Mouse (Mus musculus) heart, embryonic 16.5 days (tissue): ENCODE measurements around the gene Gm9821. TPM values are rescaled to one million over a fixed set of nuclear protein-coding genes. Genes with fewer than 3 reads are reported as not detected.

Experiments used
- ATAC-seq: fragments of 200-750 bp; cut with Nextera tagmentation; replicated peaks from 2 replicates; pipeline ENCODE4 v1.8.0; 2017; ENCODE audit warnings: moderate number of reproducible peaks; ENCODE audit not compliant: insufficient read depth, low FRiP score; ENCODE audit errors: extremely low read depth
- H3K27ac ChIP-seq: fragments of 300-500 bp; sonication (generic); 2 replicates; pipeline ENCODE4 v1.5.1; 2014; ENCODE audit warnings: mild to moderate bottlenecking, low read length, control low read depth, moderate library complexity
- H3K27me3 ChIP-seq: fragments of 300-500 bp; sonication (generic); 2 replicates; pipeline ENCODE4 v1.6.1; 2014; ENCODE audit warnings: low read length, mixed read lengths; ENCODE audit not compliant: control insufficient read depth, insufficient read depth
- H3K36me3 ChIP-seq: fragments of 300-500 bp; sonication (generic); 2 replicates; pipeline ENCODE4 v1.6.1; 2014; ENCODE audit not compliant: control insufficient read depth, insufficient read depth
- H3K4me1 ChIP-seq: fragments of 300-500 bp; sonication (generic); 2 replicates; pipeline ENCODE4 v1.6.1; 2014; ENCODE audit warnings: low read length, mixed read lengths; ENCODE audit not compliant: control insufficient read depth, insufficient read depth
- H3K4me2 ChIP-seq: fragments of 300-500 bp; sonication (generic); 2 replicates; pipeline ENCODE4 v1.6.1; 2014; ENCODE audit warnings: low read depth, mild to moderate bottlenecking, control low read depth, low read length
- H3K4me3 ChIP-seq: fragments of 300-500 bp; sonication (generic); 2 replicates; pipeline ENCODE4 v1.5.1; 2014; ENCODE audit warnings: mild to moderate bottlenecking, control low read depth, low read length
- H3K9ac ChIP-seq: fragments of 300-500 bp; sonication (generic); 2 replicates; pipeline ENCODE4 v1.6.1; 2014; ENCODE audit warnings: low read length, control low read depth
- H3K9me3 ChIP-seq: fragments of 300-500 bp; sonication (generic); replicated peaks from 2 replicates; pipeline ENCODE4 v1.6.1; 2016; ENCODE audit warnings: low read length; ENCODE audit not compliant: control insufficient read depth
- WGBS: fragments of 180-500 bp; shearing (Covaris S2); extraction: QIAGEN DNeasy Blood & Tissue Kit; methylation state at CpG from one replicate; pipeline ENCODE4 v1.1.7; 2014; 5-methylcytosine and 5-hydroxymethylcytosine counted together
- polyA plus RNA-seq: library from polyadenylated mRNA; unstranded; fragments of >200 nt; fragmentation: Nextera tagmentation; extraction: Ambion mirVana; gene quantifications from 2 replicates; pipeline ENCODE4 v1.2.1, GENCODE M21; 2015

Gm9821 gene
- polyA plus RNA-seq, 1 experiment from 2014 or later = 2.1 TPM

- Histone ChIP-seq H3K9me3 (no peaks in the 10 kb centered on the region), H3K27ac (no peak overlapping the region), H3K9ac (no peak overlapping the region), H3K4me3 (peak overlapping the region; percentile 67), H3K27me3 (peaks cover 43% of the 10 kb centered on the region), H3K4me1 (peaks cover 18% of the 10 kb centered on the region), H3K4me2 (peak overlapping the region; percentile 57), H3K36me3 (peaks cover 5% of the 10 kb centered on the region)
- 0 out of 2 replicates have a peak, but pooled peaks have one; percentile 25 for ATAC-seq
- 5% methylated on average over 54 of the region's 54 CpGs for WGBS
These were observed 21.8 kb upstream of the Gm9821 start for GRCm38 (mm10) chr2:91923415-91924337.

DNA sequence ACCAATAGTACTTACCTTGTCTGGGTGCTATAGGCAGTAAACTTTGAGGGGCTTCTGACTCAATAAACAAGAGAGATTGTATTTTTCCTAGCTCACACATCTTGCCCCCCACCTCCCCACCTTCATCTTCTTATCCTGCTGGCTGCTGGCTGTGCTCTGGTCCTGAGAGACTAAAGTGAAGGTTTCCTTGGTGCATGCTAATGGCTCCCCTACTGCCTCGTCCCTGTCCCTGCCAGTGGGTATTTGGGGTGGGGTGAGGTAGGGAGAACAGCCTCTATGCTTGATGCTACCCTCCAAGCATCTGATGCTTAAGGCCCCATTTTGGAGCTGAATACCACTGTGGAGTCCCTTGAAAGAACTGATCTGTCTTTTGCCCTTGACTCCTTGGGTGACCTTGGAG, 20.8 kb upstream of the Gm9821 start:
- Histone ChIP-seq H3K27ac (no peak overlapping the region), H3K9me3 (no peaks in the 10 kb centered on the region), H3K27me3 (peaks cover 43% of the 10 kb centered on the region), H3K4me1 (peaks cover 19% of the 10 kb centered on the region), H3K36me3 (peaks cover 1% of the 10 kb centered on the region), H3K4me3 (no peak overlapping the region), H3K9ac (no peak overlapping the region), H3K4me2 (no peak overlapping the region)
- no peak for ATAC-seq
- 84% methylated on average over 1 of the region's 1 CpGs for WGBS

GRCm38 (mm10) chr2:91925442-91925841, 20.1 kb upstream of the Gm9821 start:
- Histone ChIP-seq H3K4me2 (no peak overlapping the region), H3K9me3 (no peaks in the 10 kb centered on the region), H3K27ac (no peak overlapping the region), H3K9ac (no peak overlapping the region), H3K36me3 (no peaks in the 10 kb centered on the region), H3K4me3 (no peak overlapping the region), H3K4me1 (peaks cover 24% of the 10 kb centered on the region), H3K27me3 (peaks cover 41% of the 10 kb centered on the region)
- WGBS = 72% methylated on average over 15 of the region's 15 CpGs
- no peak for ATAC-seq

GRCm38 (mm10) chr2:91926949-91927348, 18.6 kb upstream of the Gm9821 start, which contains the start of gene Chrm4:
Gene Chrm4 (plus strand): TSS chr2:91927249.
- Histone ChIP-seq H3K4me2 (peak within 1 kb of the TSS; percentile 51), H3K4me3 (peak within 1 kb of the TSS; percentile 7; the same call in 1 of the 2 replicates), H3K36me3 (no peaks in the 10 kb centered on the region), H3K9ac (no peak within 1 kb of the TSS), H3K27me3 (peaks cover 28% of the 10 kb centered on the region), H3K4me1 (peaks cover 25% of the 10 kb centered on the region), H3K27ac (no peak within 1 kb of the TSS), H3K9me3 (no peaks in the 10 kb centered on the region)
- no peak for ATAC-seq
- 74% methylated on average over 3 of the region's 3 CpGs for WGBS

- Histone ChIP-seq H3K4me3 (peak overlapping the region; percentile 7; the same call in 1 of the 2 replicates), H3K4me2 (peak overlapping the region; percentile 51)
These were observed 17.5 kb upstream of the Gm9821 start for GRCm38 (mm10) chr2:91927826-91928533.

DNA sequence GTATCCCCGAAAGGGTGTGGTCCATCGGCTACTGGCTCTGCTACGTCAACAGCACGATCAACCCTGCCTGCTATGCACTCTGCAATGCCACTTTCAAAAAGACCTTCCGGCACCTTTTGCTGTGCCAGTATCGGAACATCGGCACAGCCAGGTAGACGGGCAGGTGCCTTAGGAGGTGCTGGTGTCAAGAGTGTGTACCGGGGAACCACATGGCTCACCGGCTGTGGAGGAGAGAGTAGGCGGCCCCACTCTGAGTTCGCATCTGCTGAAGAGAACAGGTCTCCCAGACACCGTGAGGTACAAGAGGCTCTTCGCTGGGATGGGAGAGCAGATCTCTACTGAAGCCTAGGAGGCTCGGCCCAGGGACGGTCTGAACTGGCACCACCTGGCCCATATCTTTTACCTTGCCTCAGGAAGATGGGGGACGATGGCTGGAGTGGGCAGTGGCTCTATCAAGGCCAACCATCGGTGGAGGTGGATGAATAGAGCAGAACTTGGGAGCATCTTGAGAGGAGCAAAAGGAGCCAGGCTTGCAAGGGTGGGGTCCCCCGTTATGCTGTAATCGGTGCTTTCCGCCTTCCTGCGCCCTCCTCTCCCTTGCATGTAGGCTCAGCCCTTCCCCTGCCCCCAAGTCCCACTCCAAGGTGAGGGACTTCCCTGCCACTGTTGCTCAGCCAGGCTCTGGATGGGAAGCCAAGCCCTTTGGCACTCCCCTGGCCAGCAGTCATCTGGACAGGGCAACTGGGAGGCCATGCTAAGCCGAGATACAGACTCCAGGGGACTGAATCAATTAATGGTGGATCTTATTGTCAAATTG, 16.8 kb upstream of the Gm9821 start:
- Histone ChIP-seq H3K9ac (no peak overlapping the region), H3K27ac (no peak overlapping the region), H3K36me3 (peaks cover 4% of the 10 kb centered on the region; the same call in 1 of the 2 replicates), H3K9me3 (no peaks in the 10 kb centered on the region), H3K4me1 (peaks cover 28% of the 10 kb centered on the region), H3K27me3 (peaks cover 11% of the 10 kb centered on the region), H3K4me2 (peak overlapping the region; percentile 51; the same call in 1 of the 2 replicates), H3K4me3 (no peak overlapping the region)
- ATAC-seq = no peak
- 69% methylated on average over 23 of the region's 23 CpGs for WGBS

More at GRCm38 (mm10) chr2:91927826-91928533, 17.5 kb upstream of the Gm9821 start:
- no peak overlapping the region for H3K27ac ChIP-seq
- no peaks in the 10 kb centered on the region for H3K9me3 ChIP-seq
- H3K4me1 ChIP-seq = peaks cover 30% of the 10 kb centered on the region
- no peak overlapping the region for H3K9ac ChIP-seq
- H3K36me3 ChIP-seq = peaks cover under 1% of the 10 kb centered on the region; the same call in 1 of the 2 replicates
- H3K27me3 ChIP-seq = peaks cover 18% of the 10 kb centered on the region
- no peak for ATAC-seq
- WGBS = 38% methylated on average over 34 of the region's 34 CpGs

- Histone ChIP-seq H3K27me3 (peaks cover 7% of the 10 kb centered on the region), H3K4me2 (no peak overlapping the region), H3K9me3 (no peaks in the 10 kb centered on the region), H3K4me1 (peaks cover 25% of the 10 kb centered on the region), H3K9ac (no peak overlapping the region), H3K36me3 (peaks cover 5% of the 10 kb centered on the region; the same call in 1 of the 2 replicates), H3K4me3 (no peak overlapping the region), H3K27ac (no peak overlapping the region)
- no peak for ATAC-seq
- WGBS = 66% methylated on average over 3 of the region's 3 CpGs
These were observed 16.0 kb upstream of the Gm9821 start for GRCm38 (mm10) chr2:91929455-91929854.

DNA sequence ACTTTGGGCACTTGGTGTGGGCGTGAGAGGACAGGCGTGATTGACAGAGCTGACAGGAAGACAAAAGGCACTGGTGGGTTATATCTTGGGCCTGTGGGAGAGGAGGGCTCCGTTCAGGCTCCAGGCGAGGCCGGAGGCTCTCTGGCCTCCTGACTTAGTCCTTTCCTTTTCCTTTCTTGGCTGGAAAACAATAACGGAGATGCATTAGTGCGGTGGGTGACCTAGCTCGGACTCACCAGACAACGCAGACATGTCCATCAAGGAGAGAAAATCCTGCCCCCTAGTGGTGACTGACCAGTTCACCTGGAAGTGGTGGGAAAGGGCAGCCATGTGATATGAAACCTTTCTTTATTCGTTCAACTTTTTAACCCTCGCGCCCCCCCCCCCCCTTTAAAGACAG, 15.6 kb upstream of the Gm9821 start:
- peaks cover 25% of the 10 kb centered on the region for H3K4me1 ChIP-seq
- peaks cover 7% of the 10 kb centered on the region for H3K36me3 ChIP-seq
- H3K9me3 ChIP-seq = no peaks in the 10 kb centered on the region
- peaks cover 4% of the 10 kb centered on the region; the same call in 1 of the 2 replicates for H3K27me3 ChIP-seq
- peak overlapping the region; percentile 80 for H3K4me2 ChIP-seq
- H3K9ac ChIP-seq = 0 out of 2 replicates have a peak overlapping the region, but pooled peaks have one; percentile 0
- no peak overlapping the region for H3K27ac ChIP-seq
- ATAC-seq = no peak
- peak overlapping the region; percentile 53 for H3K4me3 ChIP-seq
- 16% methylated on average over 12 of the region's 12 CpGs for WGBS
